Mouse (Mus musculus): ENCODE data around the gene 4933407L21Rik. TPM values are rescaled to one million over a fixed set of nuclear protein-coding genes. Genes with fewer than 3 reads are reported as not detected.

4933407L21Rik gene
- polyA plus RNA-seq, 1 experiment, result not detected

DNA sequence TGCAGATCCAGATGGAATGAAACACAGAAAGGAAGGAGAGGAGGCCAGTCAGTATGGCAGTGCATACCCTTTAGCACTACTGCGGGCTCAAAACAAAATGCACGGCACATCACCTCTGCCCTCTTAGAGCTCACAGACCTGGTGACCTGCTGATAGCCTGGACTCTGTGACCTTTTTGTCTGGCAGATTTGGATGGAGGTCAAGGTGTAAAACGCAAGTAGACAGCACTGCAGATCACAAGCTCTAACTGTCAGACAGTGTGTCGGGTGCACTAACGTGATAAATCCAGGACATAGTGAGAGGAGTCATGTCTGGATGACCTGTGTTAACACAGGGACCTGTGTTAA is 5.4 kb upstream of the 4933407L21Rik start:
- no peaks in the 10 kb centered on the region for H3K4me1 ChIP-seq (ENCODE audit: control insufficient read depth, insufficient read depth, low read length)
- whole genome bisulfite sequencing, result 89% methylated on average over 5 of the region's 5 CpGs
- H3K27ac ChIP-seq (ENCODE audit: control insufficient read depth, insufficient read depth, low read depth, low read length, poor library complexity), result no peak overlapping the region
- no peak overlapping the region for H3K4me3 ChIP-seq (replicated peaks; ENCODE audit: control insufficient read depth, low read depth, low read length)
- no peak for TF ChIP-seq POLR2A (IDR thresholded peaks at IDR 0.05; ENCODE audit: borderline replicate concordance, control insufficient read depth, low read depth, low read length)
- no peak for TF ChIP-seq CTCF (IDR thresholded peaks at IDR 0.05; ENCODE audit: control insufficient read depth, insufficient read depth, low read length)

GRCm38 (mm10) chr1:85925183-85925582 is 3.1 kb upstream of the 4933407L21Rik start:
- WGBS, result 80% methylated on average over 5 of the region's 5 CpGs
- Histone ChIP-seq H3K27ac (ENCODE audit: control insufficient read depth, insufficient read depth, low read depth, low read length, poor library complexity) (no peak overlapping the region), H3K4me3 (replicated peaks; ENCODE audit: control insufficient read depth, low read depth, low read length) (no peak overlapping the region), H3K4me1 (ENCODE audit: control insufficient read depth, insufficient read depth, low read length) (no peaks in the 10 kb centered on the region)
- no peak for TF ChIP-seq CTCF (IDR thresholded peaks at IDR 0.05; ENCODE audit: control insufficient read depth, insufficient read depth, low read length)
- no peak for TF ChIP-seq POLR2A (IDR thresholded peaks at IDR 0.05; ENCODE audit: borderline replicate concordance, control insufficient read depth, low read depth, low read length)

DNA sequence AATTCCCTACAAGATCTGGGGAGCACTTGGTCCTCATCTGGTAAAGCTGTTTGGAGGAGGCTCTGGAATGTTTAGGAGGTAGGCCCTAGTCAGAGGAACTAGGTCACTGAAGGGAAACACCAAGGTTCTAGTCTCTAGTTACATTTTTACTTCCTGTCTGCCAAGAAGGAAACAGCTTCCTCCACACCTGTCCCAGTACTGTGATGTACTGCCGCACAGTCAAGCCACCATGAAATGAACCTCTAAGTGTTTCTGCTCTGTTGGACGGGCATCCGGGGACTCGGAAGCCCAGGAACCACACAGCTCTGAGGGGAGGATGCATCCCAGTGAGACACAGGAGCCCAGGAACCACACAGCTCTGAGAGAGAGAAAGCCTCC is 394 bp downstream of the 4933407L21Rik start:
- H3K4me3 ChIP-seq (replicated peaks; ENCODE audit: control insufficient read depth, low read depth, low read length), result no peak overlapping the region
- H3K27ac ChIP-seq (ENCODE audit: control insufficient read depth, insufficient read depth, low read depth, low read length, poor library complexity), result no peak overlapping the region
- H3K4me1 ChIP-seq (ENCODE audit: control insufficient read depth, insufficient read depth, low read length), result no peaks in the 10 kb centered on the region
- TF ChIP-seq CTCF (IDR thresholded peaks at IDR 0.05; ENCODE audit: control insufficient read depth, insufficient read depth, low read length), result no peak
- TF ChIP-seq POLR2A (IDR thresholded peaks at IDR 0.05; ENCODE audit: borderline replicate concordance, control insufficient read depth, low read depth, low read length), result no peak
- WGBS, result 46% methylated on average over 4 of the region's 4 CpGs

DNA sequence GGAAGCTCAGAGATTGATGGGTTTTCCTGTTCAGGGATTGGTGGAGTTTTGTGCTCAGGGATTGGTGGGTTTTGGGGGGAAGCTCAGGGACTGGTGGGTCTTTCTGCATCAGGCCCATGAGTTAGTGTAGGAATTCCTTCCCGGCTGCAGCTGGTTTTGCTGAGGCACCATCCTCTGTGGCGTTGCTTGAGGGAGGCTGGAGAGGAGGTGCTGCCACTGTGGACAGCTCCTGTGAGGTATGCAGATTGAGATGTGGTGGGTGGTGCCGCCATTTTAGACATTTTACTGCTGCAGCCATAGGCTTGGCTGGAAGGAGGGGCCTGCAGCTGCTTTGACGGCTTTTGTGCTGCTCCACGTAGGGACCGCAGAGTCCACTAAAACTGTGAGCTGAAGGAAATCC is 1.1 kb downstream of the 4933407L21Rik start:
- no peak overlapping the region for H3K27ac ChIP-seq (ENCODE audit: control insufficient read depth, insufficient read depth, low read depth, low read length, poor library complexity)
- no peaks in the 10 kb centered on the region for H3K4me1 ChIP-seq (ENCODE audit: control insufficient read depth, insufficient read depth, low read length)
- no peak overlapping the region for H3K4me3 ChIP-seq (replicated peaks; ENCODE audit: control insufficient read depth, low read depth, low read length)
- 82% methylated on average over 6 of the region's 6 CpGs for WGBS
- TF ChIP-seq POLR2A (IDR thresholded peaks at IDR 0.05; ENCODE audit: borderline replicate concordance, control insufficient read depth, low read depth, low read length) (no peak), CTCF (IDR thresholded peaks at IDR 0.05; ENCODE audit: control insufficient read depth, insufficient read depth, low read length) (no peak)

DNA sequence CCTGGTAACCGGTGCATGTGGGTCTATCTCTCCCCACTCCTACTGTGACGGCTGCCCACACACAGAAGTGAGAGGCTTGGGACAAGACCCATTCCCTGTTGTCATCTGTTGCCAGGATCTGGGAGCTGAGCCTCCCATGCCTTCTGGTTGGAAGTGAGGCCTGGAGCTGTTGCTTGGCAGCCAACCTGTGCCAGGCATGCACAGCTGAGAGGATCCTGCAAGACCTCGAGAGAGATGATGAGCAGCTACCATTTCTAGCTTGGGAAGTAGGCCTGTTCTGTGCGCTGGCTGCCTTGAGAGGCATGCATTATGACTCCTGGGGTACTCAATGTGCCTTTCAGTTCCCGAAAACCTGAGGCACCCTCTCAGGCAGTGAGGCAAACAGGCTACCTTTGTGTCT is 2.9 kb downstream of the 4933407L21Rik start:
- TF ChIP-seq POLR2A (IDR thresholded peaks at IDR 0.05; ENCODE audit: borderline replicate concordance, control insufficient read depth, low read depth, low read length) (no peak), CTCF (IDR thresholded peaks at IDR 0.05; ENCODE audit: control insufficient read depth, insufficient read depth, low read length) (no peak)
- 80% methylated on average over 5 of the region's 5 CpGs for WGBS
- Histone ChIP-seq H3K4me1 (ENCODE audit: control insufficient read depth, insufficient read depth, low read length) (no peaks in the 10 kb centered on the region), H3K27ac (ENCODE audit: control insufficient read depth, insufficient read depth, low read depth, low read length, poor library complexity) (no peak overlapping the region), H3K4me3 (replicated peaks; ENCODE audit: control insufficient read depth, low read depth, low read length) (no peak overlapping the region)

DNA sequence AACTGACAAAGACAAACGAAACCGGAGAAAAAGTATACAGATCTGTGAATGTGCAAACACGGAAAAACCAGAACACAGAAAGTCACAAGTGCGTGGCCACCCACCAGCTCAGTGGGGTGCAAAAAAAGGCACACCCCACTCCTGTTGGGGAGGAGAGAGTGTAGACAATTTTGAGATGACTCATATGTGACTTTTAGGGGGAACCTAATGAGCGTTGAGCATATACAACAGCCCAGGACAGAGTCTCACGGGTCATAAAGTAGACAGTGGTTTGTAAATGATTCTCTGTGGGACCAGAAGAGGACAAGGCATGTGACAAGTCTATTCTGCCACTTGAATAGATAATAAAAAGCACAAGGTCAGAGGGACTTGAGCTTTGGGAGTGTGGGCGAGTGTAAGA is 4.9 kb downstream of the 4933407L21Rik start:
- no peak for TF ChIP-seq POLR2A (IDR thresholded peaks at IDR 0.05; ENCODE audit: borderline replicate concordance, control insufficient read depth, low read depth, low read length)
- no peaks in the 10 kb centered on the region for H3K4me1 ChIP-seq (ENCODE audit: control insufficient read depth, insufficient read depth, low read length)
- H3K27ac ChIP-seq (ENCODE audit: control insufficient read depth, insufficient read depth, low read depth, low read length, poor library complexity), result no peak overlapping the region
- 25% methylated on average over 7 of the region's 7 CpGs for WGBS
- H3K4me3 ChIP-seq (replicated peaks; ENCODE audit: control insufficient read depth, low read depth, low read length), result no peak overlapping the region

- Histone ChIP-seq H3K27ac (ENCODE audit: control insufficient read depth, insufficient read depth, low read depth, low read length, poor library complexity) (no peak overlapping the region), H3K4me1 (ENCODE audit: control insufficient read depth, insufficient read depth, low read length) (no peaks in the 10 kb centered on the region), H3K4me3 (replicated peaks; ENCODE audit: control insufficient read depth, low read depth, low read length) (no peak overlapping the region)
- TF ChIP-seq POLR2A (IDR thresholded peaks at IDR 0.05; ENCODE audit: borderline replicate concordance, control insufficient read depth, low read depth, low read length) (no peak), CTCF (IDR thresholded peaks at IDR 0.05; ENCODE audit: control insufficient read depth, insufficient read depth, low read length) (no peak)
- WGBS, result 18% methylated on average over 11 of the region's 11 CpGs
These were observed 5.6 kb downstream of the 4933407L21Rik start for GRCm38 (mm10) chr1:85933631-85934465.

DNA sequence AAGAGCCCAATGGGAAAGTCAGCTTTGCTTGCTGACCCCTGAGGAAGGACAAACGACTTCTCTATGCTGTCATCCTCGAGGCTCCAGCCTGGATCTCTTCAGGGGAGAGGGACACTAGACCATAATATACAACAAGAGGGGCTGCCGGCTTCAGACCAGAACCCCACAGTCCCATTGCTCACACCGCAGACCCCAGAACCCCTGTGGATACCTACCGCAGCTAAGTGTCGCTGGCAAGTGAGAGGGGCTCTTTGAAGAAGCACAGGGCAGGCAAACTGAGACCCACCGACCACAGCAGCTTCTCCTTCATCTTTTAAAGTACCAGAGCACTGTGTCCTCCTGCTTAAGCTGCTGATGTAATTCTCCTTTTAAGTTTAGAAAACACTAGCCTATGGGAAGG is 6.3 kb downstream of the 4933407L21Rik start:
- 21% methylated on average over 7 of the region's 7 CpGs for WGBS
- Histone ChIP-seq H3K27ac (ENCODE audit: control insufficient read depth, insufficient read depth, low read depth, low read length, poor library complexity) (no peak overlapping the region), H3K4me3 (replicated peaks; ENCODE audit: control insufficient read depth, low read depth, low read length) (no peak overlapping the region), H3K4me1 (ENCODE audit: control insufficient read depth, insufficient read depth, low read length) (no peaks in the 10 kb centered on the region)
- TF ChIP-seq POLR2A (IDR thresholded peaks at IDR 0.05; ENCODE audit: borderline replicate concordance, control insufficient read depth, low read depth, low read length) (no peak), CTCF (IDR thresholded peaks at IDR 0.05; ENCODE audit: control insufficient read depth, insufficient read depth, low read length) (no peak)

All from bone marrow, adult 2 months (tissue).